Mouse (Mus musculus): ENCODE measurements around the gene Foxo3.

GRCm38 (mm10) chr10:42142791-42143190 is 133.8 kb downstream of the Foxo3 start:
- no peak for TF ChIP-seq EP300 (optimal IDR thresholded peaks at IDR 0.05)
- no peak for TF ChIP-seq CTCF (IDR thresholded peaks at IDR 0.05; ENCODE audit: low read depth)

Data from stomach, postnatal 0 days (tissue).